Mouse (Mus musculus): ENCODE measurements at regions not wholly inside any gene's neighbourhood (a gene's known extent, or its start where the extent isn't known, plus 50 kb on each side); places are given as distances from the start of the nearest gene placed in this dataset.

DNA sequence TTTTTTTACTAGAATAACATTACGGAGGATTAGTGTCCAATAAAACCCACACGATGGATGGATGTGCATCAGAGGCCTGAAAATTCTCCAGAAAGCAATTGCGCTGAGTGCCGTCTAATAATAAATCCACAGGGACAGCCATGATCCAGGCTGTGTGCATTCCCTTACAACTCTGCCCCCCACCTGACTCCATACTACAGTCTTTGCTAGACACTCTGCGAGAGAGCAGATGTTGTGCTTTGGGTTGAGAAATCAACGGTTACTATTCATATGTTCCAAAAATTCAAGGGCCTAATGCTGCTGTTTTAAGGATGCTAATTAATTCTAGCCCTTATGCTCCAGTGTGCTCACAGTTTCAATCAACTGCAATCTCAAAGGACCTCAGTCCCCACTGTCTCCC, 251.2 kb upstream of the Noct start:
- Histone ChIP-seq H3K4me3 (ENCODE audit: low read depth, low read length) (no peak overlapping the region), H3K4me1 (ENCODE audit: control insufficient read depth, insufficient read depth, low read length) (no peaks in the 10 kb centered on the region)

DNA sequence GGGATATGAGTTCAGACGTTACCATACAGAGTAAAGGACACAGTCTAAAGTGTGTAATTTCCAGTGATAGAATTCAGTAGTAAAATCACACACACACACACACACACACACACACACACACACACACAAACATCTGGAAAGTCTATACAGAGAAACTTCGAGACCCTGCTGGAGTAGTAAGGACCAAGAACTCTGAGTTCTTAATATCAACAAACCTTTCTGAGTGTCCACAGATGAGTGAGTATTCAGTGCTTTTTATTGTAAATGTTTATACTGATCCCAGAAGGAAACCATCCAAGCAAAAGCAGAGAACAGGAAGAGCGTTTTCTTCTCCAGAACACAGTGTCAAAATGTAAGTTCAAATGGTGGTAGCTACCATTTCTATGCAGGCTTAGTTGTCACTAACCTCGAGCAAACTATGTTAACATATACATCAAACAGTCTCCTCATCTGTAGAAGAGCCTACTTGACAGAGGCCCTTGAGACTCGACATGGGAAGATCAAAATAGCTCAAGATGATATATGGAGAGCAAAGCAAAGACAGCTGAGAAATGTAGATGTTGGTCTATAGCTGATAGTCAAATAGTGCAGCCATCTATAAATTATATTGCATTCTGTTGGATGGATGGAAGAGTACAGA, 248.0 kb upstream of the Noct start:
- Histone ChIP-seq H3K27ac (ENCODE audit: insufficient read depth, low read length) (no peak overlapping the region), H3K9ac (ENCODE audit: low read depth, poor library complexity, severe bottlenecking) (no peak overlapping the region), H3K9me3 (replicated peaks; ENCODE audit: control insufficient read depth, insufficient read depth, low read length, poor library complexity, severe bottlenecking) (no peaks in the 10 kb centered on the region), H3K36me3 (ENCODE audit: control insufficient read depth, insufficient read depth, low read length, poor library complexity, severe bottlenecking) (no peaks in the 10 kb centered on the region), H3K27me3 (ENCODE audit: control insufficient read depth, insufficient read depth, low read length, poor library complexity, severe bottlenecking) (no peaks in the 10 kb centered on the region), H3K4me3 (ENCODE audit: low read depth, low read length) (no peak overlapping the region), H3K4me1 (ENCODE audit: control insufficient read depth, insufficient read depth, low read length) (no peaks in the 10 kb centered on the region)
- no peak for TF ChIP-seq POLR2A (IDR thresholded peaks at IDR 0.05; ENCODE audit: insufficient read depth, low read length)
- no peak for TF ChIP-seq CTCF (IDR thresholded peaks at IDR 0.05; ENCODE audit: low read depth, low read length)
- TF ChIP-seq EP300 (IDR thresholded peaks at IDR 0.05; ENCODE audit: insufficient read depth, low read depth, low read length), result no peak

More for the DNA sequence above, 251.2 kb upstream of the Noct start:
- H3K36me3 ChIP-seq (ENCODE audit: control insufficient read depth, insufficient read depth, low read length, poor library complexity, severe bottlenecking), result no peaks in the 10 kb centered on the region
- H3K9ac ChIP-seq (ENCODE audit: low read depth, poor library complexity, severe bottlenecking), result no peak overlapping the region
- no peak overlapping the region for H3K27ac ChIP-seq (ENCODE audit: insufficient read depth, low read length)
- H3K9me3 ChIP-seq (replicated peaks; ENCODE audit: control insufficient read depth, insufficient read depth, low read length, poor library complexity, severe bottlenecking), result no peaks in the 10 kb centered on the region
- no peak for TF ChIP-seq EP300 (IDR thresholded peaks at IDR 0.05; ENCODE audit: insufficient read depth, low read depth, low read length)
- H3K27me3 ChIP-seq (ENCODE audit: control insufficient read depth, insufficient read depth, low read length, poor library complexity, severe bottlenecking), result no peaks in the 10 kb centered on the region

DNA sequence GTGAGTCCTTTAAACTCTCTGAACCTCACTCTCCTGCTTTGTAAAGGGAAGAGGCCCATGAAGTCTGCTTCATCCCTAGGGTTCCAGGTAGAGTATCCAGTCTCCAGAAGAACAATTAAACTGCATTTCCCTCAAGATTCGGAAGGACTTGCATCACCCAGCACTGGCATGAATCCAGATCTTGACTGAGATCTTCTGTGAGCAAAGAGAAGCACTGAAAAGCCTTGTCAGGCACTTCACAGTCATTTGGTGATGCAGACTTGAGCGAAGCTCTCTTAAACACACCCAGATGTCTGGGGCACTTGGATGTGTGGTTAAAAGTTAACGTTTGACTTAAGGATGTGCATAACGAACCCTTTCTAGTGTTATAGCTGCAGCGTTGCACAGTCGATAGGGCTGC, 247.4 kb upstream of the Noct start:
- Histone ChIP-seq H3K27me3 (ENCODE audit: control insufficient read depth, insufficient read depth, low read length, poor library complexity, severe bottlenecking) (no peaks in the 10 kb centered on the region), H3K36me3 (ENCODE audit: control insufficient read depth, insufficient read depth, low read length, poor library complexity, severe bottlenecking) (no peaks in the 10 kb centered on the region)

DNA sequence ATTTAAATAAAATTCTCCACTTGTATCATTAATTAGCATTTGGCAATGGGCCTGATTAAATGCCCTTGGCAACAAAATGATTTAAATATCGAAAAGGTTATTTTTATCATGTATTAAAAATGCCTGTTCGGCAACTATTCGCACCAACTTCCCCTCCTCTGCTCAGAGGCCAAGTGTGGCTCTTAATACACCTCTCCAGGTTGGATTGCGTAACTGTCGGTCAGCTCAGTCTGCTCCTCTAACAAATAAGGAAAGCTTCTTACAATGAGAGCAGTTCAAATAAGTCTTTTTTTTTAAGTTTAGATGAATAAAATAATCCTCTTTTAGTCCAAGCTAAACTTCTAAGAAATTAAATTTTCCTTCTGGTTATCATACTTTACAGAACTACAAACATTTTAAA, 245.6 kb upstream of the Noct start:
- Histone ChIP-seq H3K9ac (ENCODE audit: low read depth, poor library complexity, severe bottlenecking) (no peak overlapping the region), H3K27me3 (ENCODE audit: control insufficient read depth, insufficient read depth, low read length, poor library complexity, severe bottlenecking) (no peaks in the 10 kb centered on the region), H3K4me1 (ENCODE audit: control insufficient read depth, insufficient read depth, low read length) (no peaks in the 10 kb centered on the region), H3K36me3 (ENCODE audit: control insufficient read depth, insufficient read depth, low read length, poor library complexity, severe bottlenecking) (no peaks in the 10 kb centered on the region), H3K27ac (ENCODE audit: insufficient read depth, low read length) (no peak overlapping the region), H3K9me3 (replicated peaks; ENCODE audit: control insufficient read depth, insufficient read depth, low read length, poor library complexity, severe bottlenecking) (no peaks in the 10 kb centered on the region), H3K4me3 (ENCODE audit: low read depth, low read length) (no peak overlapping the region)
- TF ChIP-seq EP300 (IDR thresholded peaks at IDR 0.05; ENCODE audit: insufficient read depth, low read depth, low read length) (no peak), CTCF (IDR thresholded peaks at IDR 0.05; ENCODE audit: low read depth, low read length) (no peak), POLR2A (IDR thresholded peaks at IDR 0.05; ENCODE audit: insufficient read depth, low read length) (no peak)

More for the DNA sequence above, 247.4 kb upstream of the Noct start:
- no peaks in the 10 kb centered on the region for H3K9me3 ChIP-seq (replicated peaks; ENCODE audit: control insufficient read depth, insufficient read depth, low read length, poor library complexity, severe bottlenecking)
- no peaks in the 10 kb centered on the region for H3K4me1 ChIP-seq (ENCODE audit: control insufficient read depth, insufficient read depth, low read length)
- H3K27ac ChIP-seq (ENCODE audit: insufficient read depth, low read length), result no peak overlapping the region
- H3K9ac ChIP-seq (ENCODE audit: low read depth, poor library complexity, severe bottlenecking), result no peak overlapping the region
- TF ChIP-seq POLR2A (IDR thresholded peaks at IDR 0.05; ENCODE audit: insufficient read depth, low read length) (no peak), CTCF (IDR thresholded peaks at IDR 0.05; ENCODE audit: low read depth, low read length) (no peak), EP300 (IDR thresholded peaks at IDR 0.05; ENCODE audit: insufficient read depth, low read depth, low read length) (no peak)
- no peak overlapping the region for H3K4me3 ChIP-seq (ENCODE audit: low read depth, low read length)

GRCm38 (mm10) chr3:50979592-50979991, 244.7 kb upstream of the Noct start:
- no peaks in the 10 kb centered on the region for H3K36me3 ChIP-seq (ENCODE audit: control insufficient read depth, insufficient read depth, low read length, poor library complexity, severe bottlenecking)

DNA sequence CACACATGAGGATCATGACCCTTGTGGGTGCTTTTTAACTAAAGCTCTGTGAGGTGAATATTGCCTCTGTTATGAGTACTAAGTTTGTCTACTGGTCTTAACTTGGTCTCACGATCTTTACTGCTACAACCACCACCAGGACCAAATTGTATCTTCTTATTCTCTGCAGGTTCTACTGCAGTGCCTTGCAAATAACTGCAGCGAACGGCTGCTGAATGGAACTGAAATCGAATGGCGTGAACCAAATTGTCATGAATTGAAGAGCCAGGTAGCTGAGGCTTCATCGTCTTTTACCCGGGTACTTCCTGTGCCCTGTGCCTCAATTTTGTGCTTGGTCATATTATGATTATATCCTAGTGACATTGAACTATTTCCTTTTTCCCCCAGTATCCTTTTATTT, 242.5 kb upstream of the Noct start:
- no peaks in the 10 kb centered on the region for H3K4me1 ChIP-seq (ENCODE audit: control insufficient read depth, insufficient read depth, low read length)
- H3K9ac ChIP-seq (ENCODE audit: low read depth, poor library complexity, severe bottlenecking), result no peak overlapping the region
- TF ChIP-seq POLR2A (IDR thresholded peaks at IDR 0.05; ENCODE audit: insufficient read depth, low read length) (no peak), CTCF (IDR thresholded peaks at IDR 0.05; ENCODE audit: low read depth, low read length) (no peak)
- no peak overlapping the region for H3K27ac ChIP-seq (ENCODE audit: insufficient read depth, low read length)
- H3K9me3 ChIP-seq (replicated peaks; ENCODE audit: control insufficient read depth, insufficient read depth, low read length, poor library complexity, severe bottlenecking), result no peaks in the 10 kb centered on the region
- H3K27me3 ChIP-seq (ENCODE audit: control insufficient read depth, insufficient read depth, low read length, poor library complexity, severe bottlenecking), result no peaks in the 10 kb centered on the region
- H3K4me3 ChIP-seq (ENCODE audit: low read depth, low read length), result no peak overlapping the region
- H3K36me3 ChIP-seq (ENCODE audit: control insufficient read depth, insufficient read depth, low read length, poor library complexity, severe bottlenecking), result no peaks in the 10 kb centered on the region

More at GRCm38 (mm10) chr3:50979592-50979991, 244.7 kb upstream of the Noct start:
- no peaks in the 10 kb centered on the region for H3K4me1 ChIP-seq (ENCODE audit: control insufficient read depth, insufficient read depth, low read length)
- no peak overlapping the region for H3K27ac ChIP-seq (ENCODE audit: insufficient read depth, low read length)
- H3K4me3 ChIP-seq (ENCODE audit: low read depth, low read length), result no peak overlapping the region
- no peaks in the 10 kb centered on the region for H3K9me3 ChIP-seq (replicated peaks; ENCODE audit: control insufficient read depth, insufficient read depth, low read length, poor library complexity, severe bottlenecking)
- H3K9ac ChIP-seq (ENCODE audit: low read depth, poor library complexity, severe bottlenecking), result no peak overlapping the region
- TF ChIP-seq CTCF (IDR thresholded peaks at IDR 0.05; ENCODE audit: low read depth, low read length), result no peak
- no peak for TF ChIP-seq EP300 (IDR thresholded peaks at IDR 0.05; ENCODE audit: insufficient read depth, low read depth, low read length)
- no peak for TF ChIP-seq POLR2A (IDR thresholded peaks at IDR 0.05; ENCODE audit: insufficient read depth, low read length)
- H3K27me3 ChIP-seq (ENCODE audit: control insufficient read depth, insufficient read depth, low read length, poor library complexity, severe bottlenecking), result no peaks in the 10 kb centered on the region
